Mouse (Mus musculus): ENCODE results near the gene Cse1l.

- TF ChIP-seq MAZ (IDR thresholded peaks at IDR 0.05; ENCODE audit: low read depth, low read length) = 0 out of 2 replicates have a peak, but pooled peaks have one; percentile 38
- no peak for TF ChIP-seq CTCF (conservative IDR thresholded peaks at IDR 0.05 in 1 of 2, IDR thresholded peaks at IDR 0.05 in 1 of 2; ENCODE audit: low read depth in 2 of 2, low read length in 2 of 2)
- TF ChIP-seq MAX (IDR thresholded peaks at IDR 0.05; ENCODE audit: low read length) = 0 out of 2 replicates have a peak, but pooled peaks have one; percentile 2
- TF ChIP-seq RAD21 (IDR thresholded peaks at IDR 0.05; ENCODE audit: low read depth, low read length) = no peak
- TF ChIP-seq ZNF384 (IDR thresholded peaks at IDR 0.05; ENCODE audit: low read depth, low read length) = no peak
- no peak for TF ChIP-seq NELFE (IDR thresholded peaks at IDR 0.05; ENCODE audit: low read depth, low read length)
- TF ChIP-seq MAFK (IDR thresholded peaks at IDR 0.05; ENCODE audit: insufficient replicate concordance, low read length) = no peak
Observed at GRCm38 (mm10) chr2:166974177-166974872, 68.5 kb downstream of the Cse1l start.
